Mouse (Mus musculus) neural tube, embryonic 14.5 days (tissue): Measurements from ENCODE around the gene Tenm3. TPM values are rescaled to one million over a fixed set of nuclear protein-coding genes. Genes with fewer than 3 reads are reported as not detected.

ENCODE experiments used
- ATAC-seq: fragments of 200-750 bp; cut with Nextera tagmentation; 2 replicates; pipeline ENCODE4 v1.8.0; 2017; ENCODE audit warnings: low read depth, mild to moderate bottlenecking, moderate TSS enrichment, moderate library complexity
- H3K27ac ChIP-seq: fragments of 300-500 bp; sonication (generic); 2 replicates; pipeline ENCODE4 v1.5.1; 2014; ENCODE audit warnings: low read depth, mild to moderate bottlenecking, control low read depth, low read length, moderate library complexity, mixed read lengths
- H3K27me3 ChIP-seq: fragments of 300-500 bp; sonication (generic); 2 replicates; pipeline ENCODE4 v1.6.1; 2014; ENCODE audit warnings: low read length; ENCODE audit not compliant: control insufficient read depth, insufficient read depth
- H3K36me3 ChIP-seq: fragments of 300-500 bp; sonication (generic); 2 replicates; pipeline ENCODE4 v1.6.1; 2014; ENCODE audit warnings: low read length, mixed read lengths; ENCODE audit not compliant: control insufficient read depth, insufficient read depth
- H3K4me1 ChIP-seq: fragments of 300-500 bp; sonication (generic); 2 replicates; pipeline ENCODE4 v1.6.1; 2014; ENCODE audit warnings: low read length; ENCODE audit not compliant: control insufficient read depth, insufficient read depth
- H3K4me2 ChIP-seq: fragments of 300-500 bp; sonication (generic); 2 replicates; pipeline ENCODE4 v1.6.1; 2014; ENCODE audit warnings: mild to moderate bottlenecking, low read depth, low read length, control low read depth
- H3K4me3 ChIP-seq: fragments of 300-500 bp; sonication (generic); 2 replicates; pipeline ENCODE4 v1.5.1; 2014; ENCODE audit warnings: low read depth, low read length, control low read depth, mixed read lengths
- H3K9ac ChIP-seq: fragments of 300-500 bp; sonication (generic); replicated peaks from 2 replicates; pipeline ENCODE4 v1.6.1; 2014; ENCODE audit warnings: low read depth, mild to moderate bottlenecking, control low read depth, low read length, mixed read lengths
- H3K9me3 ChIP-seq: fragments of 300-500 bp; sonication (generic); 2 replicates; pipeline ENCODE4 v1.6.1; 2016; ENCODE audit warnings: low read length; ENCODE audit not compliant: control insufficient read depth
- WGBS: fragments of 180-500 bp; shearing (Covaris S2); extraction: QIAGEN DNeasy Blood & Tissue Kit; methylation state at CpG from one replicate; pipeline ENCODE4 v1.1.7; 2014; 5-methylcytosine and 5-hydroxymethylcytosine counted together
- polyA plus RNA-seq: library from polyadenylated mRNA; unstranded; fragments of >200 nt; fragmentation: Nextera tagmentation; extraction: Ambion mirVana; gene quantifications from 2 replicates; pipeline ENCODE4 v1.2.1, GENCODE M21; 2014

Tenm3 gene
- polyA plus RNA-seq, 1 experiment from 2014 or later = 68.9 TPM

GRCm38 (mm10) chr8:48819348-48819747 lies 24.4 kb downstream of the Tenm3 start:
- ATAC-seq = no peak
- Histone ChIP-seq H3K9ac (no peak overlapping the region), H3K36me3 (no peaks in the 10 kb centered on the region), H3K27ac (no peak overlapping the region), H3K4me3 (no peak overlapping the region), H3K27me3 (no peaks in the 10 kb centered on the region), H3K9me3 (no peaks in the 10 kb centered on the region), H3K4me1 (no peaks in the 10 kb centered on the region), H3K4me2 (no peak overlapping the region)
- WGBS = 77% methylated on average over 5 of the region's 5 CpGs

GRCm38 (mm10) chr8:48816941-48817340 lies 26.8 kb downstream of the Tenm3 start:
- WGBS = 52% methylated on average over 13 of the region's 13 CpGs
- no peaks in the 10 kb centered on the region for H3K36me3 ChIP-seq
- H3K4me3 ChIP-seq = no peak overlapping the region
- H3K4me1 ChIP-seq = no peaks in the 10 kb centered on the region
- H3K9me3 ChIP-seq = no peaks in the 10 kb centered on the region
- H3K4me2 ChIP-seq = no peak overlapping the region
- no peak overlapping the region for H3K27ac ChIP-seq
- no peak for ATAC-seq
- no peaks in the 10 kb centered on the region for H3K27me3 ChIP-seq
- no peak overlapping the region for H3K9ac ChIP-seq

GRCm38 (mm10) chr8:48812196-48812741 lies 31.5 kb downstream of the Tenm3 start:
- WGBS = 97% methylated on average over 1 of the region's 1 CpGs
- no peaks in the 10 kb centered on the region for H3K27me3 ChIP-seq
- H3K27ac ChIP-seq = no peak overlapping the region
- H3K4me1 ChIP-seq = no peaks in the 10 kb centered on the region
- no peaks in the 10 kb centered on the region for H3K36me3 ChIP-seq
- no peak for ATAC-seq
- H3K9me3 ChIP-seq = no peaks in the 10 kb centered on the region
- H3K9ac ChIP-seq = no peak overlapping the region
- H3K4me2 ChIP-seq = no peak overlapping the region
- no peak overlapping the region for H3K4me3 ChIP-seq

GRCm38 (mm10) chr8:48810615-48811014 lies 33.1 kb downstream of the Tenm3 start:
- no peak overlapping the region for H3K4me2 ChIP-seq
- no peaks in the 10 kb centered on the region for H3K9me3 ChIP-seq
- H3K27me3 ChIP-seq = no peaks in the 10 kb centered on the region
- no peak overlapping the region for H3K4me3 ChIP-seq
- no peaks in the 10 kb centered on the region for H3K4me1 ChIP-seq
- 68% methylated on average over 1 of the region's 1 CpGs for WGBS
- H3K9ac ChIP-seq = no peak overlapping the region
- H3K27ac ChIP-seq = no peak overlapping the region
- ATAC-seq = no peak
- H3K36me3 ChIP-seq = no peaks in the 10 kb centered on the region

- Histone ChIP-seq H3K27me3 (no peaks in the 10 kb centered on the region), H3K27ac (no peak overlapping the region), H3K4me3 (no peak overlapping the region), H3K9ac (no peak overlapping the region), H3K9me3 (no peaks in the 10 kb centered on the region), H3K4me1 (no peaks in the 10 kb centered on the region), H3K36me3 (no peaks in the 10 kb centered on the region), H3K4me2 (no peak overlapping the region)
- ATAC-seq = no peak
- 78% methylated on average over 3 of the region's 3 CpGs for WGBS
These were observed 34.6 kb downstream of the Tenm3 start for GRCm38 (mm10) chr8:48809104-48809503.

GRCm38 (mm10) chr8:48803070-48803469 lies 40.7 kb downstream of the Tenm3 start:
- Histone ChIP-seq H3K4me1 (no peaks in the 10 kb centered on the region; the same call in 1 of the 2 replicates), H3K4me3 (no peak overlapping the region), H3K9me3 (no peaks in the 10 kb centered on the region), H3K36me3 (no peaks in the 10 kb centered on the region), H3K27me3 (no peaks in the 10 kb centered on the region), H3K9ac (no peak overlapping the region), H3K27ac (no peak overlapping the region), H3K4me2 (no peak overlapping the region)
- WGBS = 88% methylated on average over 8 of the region's 8 CpGs
- no peak for ATAC-seq

GRCm38 (mm10) chr8:48802231-48802630 lies 41.5 kb downstream of the Tenm3 start:
- WGBS = 62% methylated on average over 8 of the region's 8 CpGs
- ATAC-seq = no peak
- Histone ChIP-seq H3K4me2 (no peak overlapping the region), H3K27me3 (no peaks in the 10 kb centered on the region), H3K4me3 (no peak overlapping the region), H3K4me1 (no peaks in the 10 kb centered on the region; the same call in 1 of the 2 replicates), H3K27ac (no peak overlapping the region), H3K9me3 (no peaks in the 10 kb centered on the region), H3K9ac (no peak overlapping the region), H3K36me3 (no peaks in the 10 kb centered on the region)

- peak; percentile 49; the same call in 1 of the 2 replicates for ATAC-seq
- Histone ChIP-seq H3K4me3 (no peak overlapping the region), H3K27ac (no peak overlapping the region), H3K36me3 (no peaks in the 10 kb centered on the region), H3K27me3 (no peaks in the 10 kb centered on the region), H3K9me3 (no peaks in the 10 kb centered on the region), H3K4me2 (no peak overlapping the region), H3K4me1 (peaks cover 9% of the 10 kb centered on the region; the same call in 1 of the 2 replicates), H3K9ac (no peak overlapping the region)
- 60% methylated on average over 5 of the region's 5 CpGs for WGBS
These were observed 45.8 kb downstream of the Tenm3 start for GRCm38 (mm10) chr8:48797955-48798359.

GRCm38 (mm10) chr8:48794285-48794684 lies 49.5 kb downstream of the Tenm3 start:
- Histone ChIP-seq H3K4me2 (no peak overlapping the region), H3K27ac (no peak overlapping the region), H3K4me3 (no peak overlapping the region), H3K27me3 (no peaks in the 10 kb centered on the region), H3K9ac (no peak overlapping the region), H3K36me3 (no peaks in the 10 kb centered on the region), H3K9me3 (no peaks in the 10 kb centered on the region), H3K4me1 (peaks cover 9% of the 10 kb centered on the region; the same call in 1 of the 2 replicates)
- WGBS = 59% methylated on average over 7 of the region's 7 CpGs
- no peak for ATAC-seq
